Mouse (Mus musculus) heart, postnatal 0 days (tissue): ENCODE measurements around the gene Zranb3. TPM values are rescaled to one million over a fixed set of nuclear protein-coding genes. Genes with fewer than 3 reads are reported as not detected.

Source experiments
- ATAC-seq: fragments of 200-750 bp; cut with Nextera tagmentation; 2 replicates; pipeline ENCODE4 v1.8.0; 2017; ENCODE audit warnings: low read depth, moderate number of reproducible peaks, moderate library complexity; ENCODE audit not compliant: insufficient read depth
- DNase-seq: peaks from one replicate; pipeline ENCODE4 v3.0.0-alpha.2; 2016; ENCODE audit warnings: low spot score
- H3K27ac ChIP-seq: fragments of 300-500 bp; sonication (generic); 2 replicates; pipeline ENCODE4 v1.5.1; 2014; ENCODE audit warnings: low read depth, mild to moderate bottlenecking
- H3K27me3 ChIP-seq: fragments of 300-500 bp; sonication (generic); 2 replicates; pipeline ENCODE4 v1.6.1; 2014; ENCODE audit warnings: low read length, mixed read lengths; ENCODE audit not compliant: control insufficient read depth, insufficient read depth
- H3K36me3 ChIP-seq: fragments of 300-500 bp; sonication (generic); replicated peaks from 2 replicates; pipeline ENCODE4 v1.6.1; 2014; ENCODE audit warnings: low read length, mixed read lengths; ENCODE audit not compliant: control insufficient read depth, insufficient read depth
- H3K4me1 ChIP-seq: fragments of 300-500 bp; sonication (generic); 2 replicates; pipeline ENCODE4 v1.6.1; 2014; ENCODE audit warnings: antibody characterized with exemption; ENCODE audit not compliant: control insufficient read depth, insufficient read depth
- H3K4me2 ChIP-seq: fragments of 300-500 bp; sonication (generic); 2 replicates; pipeline ENCODE4 v1.6.1; 2014; ENCODE audit warnings: low read depth, mild to moderate bottlenecking, low read length, moderate library complexity
- H3K4me3 ChIP-seq: fragments of 300-500 bp; sonication (generic); 2 replicates; pipeline ENCODE4 v1.5.1; 2014; ENCODE audit warnings: low read depth, low read length
- H3K9ac ChIP-seq: fragments of 300-500 bp; sonication (generic); replicated peaks from 2 replicates; pipeline ENCODE4 v1.6.1; 2014; ENCODE audit warnings: low read depth, low read length, mixed read lengths
- H3K9me3 ChIP-seq: fragments of 300-500 bp; sonication (generic); replicated peaks from 2 replicates; pipeline ENCODE4 v1.6.1; 2016; ENCODE audit warnings: low read length; ENCODE audit not compliant: control insufficient read depth
- CTCF ChIP-seq: IDR thresholded peaks from 2 replicates; pipeline ENCODE4 v1.5.1; 2016; ENCODE audit warnings: antibody characterized with exemption, control low read depth, low read depth
- EP300 ChIP-seq: IDR thresholded peaks from 2 replicates; pipeline ENCODE4 v1.6.1; 2016; ENCODE audit warnings: antibody characterized with exemption, low read depth
- WGBS: fragments of 180-500 bp; shearing (Covaris S2); extraction: QIAGEN DNeasy Blood & Tissue Kit; methylation state at CpG from one replicate; pipeline ENCODE4 v1.1.7; 2014; 5-methylcytosine and 5-hydroxymethylcytosine counted together
- polyA plus RNA-seq: library from polyadenylated mRNA; unstranded; fragments of >200 nt; fragmentation: Nextera tagmentation; extraction: Ambion mirVana; gene quantifications from 2 replicates; pipeline ENCODE4 v1.2.1, GENCODE M21; 2015
- total RNA-seq: library from RNA; depleted of rRNA; stranded (reverse); fragments of >200 nt; gene quantifications from 2 replicates; pipeline ENCODE4 v1.2.3, GENCODE M21; 2014; ENCODE audit warnings: low replicate concordance

The Zranb3 gene
- total and polyA plus RNA-seq, 2 experiments from 2014 or later: 1.9 to 2.1 TPM

DNA sequence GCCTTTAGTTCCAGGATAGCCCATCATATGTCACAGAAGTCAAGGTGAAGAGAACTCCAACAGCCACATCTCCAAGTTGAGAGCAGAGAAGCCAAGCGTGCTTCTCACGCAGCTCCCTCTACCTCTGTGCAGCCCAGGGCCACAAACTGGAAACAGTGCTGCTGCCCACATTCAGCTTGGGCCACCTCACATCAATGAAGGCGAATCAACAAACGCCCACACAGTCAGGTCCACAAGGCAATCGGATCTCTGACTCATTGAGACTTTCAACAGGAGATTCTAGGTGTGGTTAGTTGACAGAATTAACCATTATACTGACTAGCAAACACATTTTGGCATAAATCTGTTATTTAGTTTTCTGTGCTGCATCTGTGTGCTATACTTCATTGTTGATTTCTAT, 44.2 kb downstream of the Zranb3 start:
- DNase-seq (no peak), ATAC-seq (no peak)
- no peaks in the 10 kb centered on the region for H3K9me3 ChIP-seq
- no peaks in the 10 kb centered on the region for H3K4me1 ChIP-seq
- no peak overlapping the region for H3K9ac ChIP-seq
- no peak overlapping the region for H3K4me2 ChIP-seq
- H3K27me3 ChIP-seq: no peaks in the 10 kb centered on the region
- no peaks in the 10 kb centered on the region for H3K36me3 ChIP-seq
- H3K27ac ChIP-seq: no peak overlapping the region
- H3K4me3 ChIP-seq: no peak overlapping the region
- 92% methylated on average over 5 of the region's 5 CpGs for WGBS
- TF ChIP-seq EP300 (no peak), CTCF (no peak)

DNA sequence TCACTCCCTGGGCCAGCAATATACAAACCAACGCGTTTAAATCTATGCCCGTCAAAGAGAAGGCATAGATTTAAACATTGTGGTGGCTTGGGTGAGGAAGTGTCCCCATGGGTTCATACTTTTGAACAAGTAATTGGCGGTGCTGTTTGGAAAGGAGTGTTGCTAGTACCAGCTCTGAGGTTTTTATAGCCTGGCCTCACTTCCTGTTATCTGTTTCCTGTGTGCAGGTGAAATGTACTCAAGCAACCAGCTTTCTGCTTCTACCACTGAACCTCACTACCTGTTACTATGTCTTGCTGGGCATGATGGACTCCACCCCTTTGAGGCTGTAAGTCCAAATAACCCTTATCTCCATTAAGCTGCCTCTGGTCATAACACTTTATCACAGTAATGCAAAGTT, 45.6 kb downstream of the Zranb3 start:
- H3K4me2 ChIP-seq: no peak overlapping the region
- H3K27ac ChIP-seq: no peak overlapping the region
- no peak overlapping the region for H3K9ac ChIP-seq
- ATAC-seq (no peak), DNase-seq (no peak)
- 91% methylated on average over 4 of the region's 4 CpGs for WGBS
- H3K36me3 ChIP-seq: no peaks in the 10 kb centered on the region
- H3K9me3 ChIP-seq: no peaks in the 10 kb centered on the region
- H3K4me1 ChIP-seq: no peaks in the 10 kb centered on the region
- no peak for TF ChIP-seq EP300
- TF ChIP-seq CTCF: no peak
- H3K4me3 ChIP-seq: no peak overlapping the region
- H3K27me3 ChIP-seq: no peaks in the 10 kb centered on the region

- TF ChIP-seq EP300 (no peak), CTCF (no peak)
- ATAC-seq: no peak
- Histone ChIP-seq H3K9me3 (no peaks in the 10 kb centered on the region), H3K9ac (no peak overlapping the region), H3K4me1 (no peaks in the 10 kb centered on the region), H3K36me3 (no peaks in the 10 kb centered on the region), H3K27ac (no peak overlapping the region), H3K4me3 (no peak overlapping the region), H3K27me3 (no peaks in the 10 kb centered on the region), H3K4me2 (no peak overlapping the region)
- no peak for DNase-seq
- 56% methylated on average over 7 of the region's 7 CpGs for WGBS
Observed at GRCm38 (mm10) chr1:128046920-128047319, 55.9 kb downstream of the Zranb3 start.

DNA sequence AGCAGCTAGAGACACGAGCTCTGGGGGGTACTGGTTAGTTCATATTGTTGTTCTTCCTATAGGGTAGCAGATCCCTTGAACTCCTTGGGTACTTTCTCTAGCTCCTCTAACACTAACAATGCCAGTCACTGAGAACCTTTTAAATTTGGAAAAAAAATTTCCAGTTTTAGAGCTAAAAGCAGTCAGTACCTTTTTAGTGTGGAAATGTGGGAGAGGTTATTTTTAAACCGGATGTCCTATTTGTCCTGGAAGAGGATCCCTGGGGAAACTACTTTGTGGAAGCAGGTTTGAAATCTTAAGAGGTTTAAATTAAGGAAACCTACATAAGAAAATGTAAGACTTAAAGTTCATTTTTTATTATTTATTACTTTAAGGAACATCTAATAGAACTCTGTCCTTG, 56.4 kb downstream of the Zranb3 start:
- no peak for DNase-seq
- H3K4me2 ChIP-seq: no peak overlapping the region
- no peak overlapping the region for H3K27ac ChIP-seq
- H3K9ac ChIP-seq: no peak overlapping the region
- H3K4me1 ChIP-seq: no peaks in the 10 kb centered on the region
- TF ChIP-seq CTCF (no peak), EP300 (no peak)
- H3K36me3 ChIP-seq: no peaks in the 10 kb centered on the region
- no peaks in the 10 kb centered on the region for H3K27me3 ChIP-seq
- 68% methylated on average over 2 of the region's 2 CpGs for WGBS
- H3K9me3 ChIP-seq: no peaks in the 10 kb centered on the region
- no peak overlapping the region for H3K4me3 ChIP-seq
- ATAC-seq: no peak

DNA sequence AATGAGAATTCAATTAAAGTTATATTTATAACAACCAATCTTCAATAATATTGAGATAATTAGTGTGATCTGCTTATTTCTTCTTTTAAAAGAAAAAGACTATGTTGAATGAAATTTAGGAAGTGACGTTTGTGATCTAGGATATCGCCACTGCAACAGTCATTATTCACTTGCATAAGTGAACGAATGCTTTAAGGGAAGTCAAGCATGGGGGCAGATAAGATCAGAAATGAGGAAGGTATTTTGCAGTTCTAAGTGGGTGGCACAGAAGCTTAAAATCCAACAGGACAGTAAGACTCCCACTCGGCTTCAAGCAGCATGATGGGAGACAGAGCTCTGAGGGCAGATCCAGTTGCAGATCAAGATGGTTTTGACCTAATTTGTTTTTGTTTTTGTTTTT, 58.7 kb downstream of the Zranb3 start:
- Histone ChIP-seq H3K27me3 (no peaks in the 10 kb centered on the region), H3K4me2 (no peak overlapping the region), H3K9ac (no peak overlapping the region), H3K36me3 (no peaks in the 10 kb centered on the region), H3K4me3 (no peak overlapping the region), H3K9me3 (no peaks in the 10 kb centered on the region), H3K27ac (no peak overlapping the region), H3K4me1 (no peaks in the 10 kb centered on the region)
- no peak for TF ChIP-seq EP300
- no peak for TF ChIP-seq CTCF
- DNase-seq: no peak
- WGBS: 90% methylated on average over 4 of the region's 4 CpGs
- ATAC-seq: no peak

DNA sequence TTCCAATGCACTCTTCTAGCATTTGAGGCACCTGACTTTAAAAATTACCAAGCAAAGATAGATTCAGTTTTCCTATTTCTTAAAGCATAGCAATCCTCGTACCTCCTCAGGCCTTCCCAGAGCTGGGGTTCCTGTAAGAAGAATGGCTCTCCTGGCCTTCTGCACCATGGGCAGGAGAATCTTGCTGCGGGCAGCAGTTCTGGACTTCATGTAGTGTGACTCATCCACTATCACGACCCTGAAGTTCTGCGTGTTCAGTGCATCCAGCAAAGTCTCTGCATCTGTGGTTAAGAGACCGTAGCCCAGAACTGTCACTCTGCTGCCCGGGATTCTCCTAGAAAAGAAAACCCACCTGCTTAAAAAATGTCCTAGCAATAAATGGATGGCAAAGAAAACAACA, 66.6 kb downstream of the Zranb3 start:
- DNase-seq (no peak), ATAC-seq (no peak)
- TF ChIP-seq EP300 (no peak), CTCF (no peak)
- Histone ChIP-seq H3K4me3 (no peak overlapping the region), H3K27ac (no peak overlapping the region), H3K9ac (no peak overlapping the region), H3K27me3 (no peaks in the 10 kb centered on the region), H3K4me1 (no peaks in the 10 kb centered on the region), H3K36me3 (no peaks in the 10 kb centered on the region), H3K4me2 (no peak overlapping the region), H3K9me3 (no peaks in the 10 kb centered on the region)
- 88% methylated on average over 6 of the region's 6 CpGs for WGBS
